Mouse (Mus musculus) natural killer cell, adult 2 months (primary cell): ENCODE data around the gene Dennd1a.

Experiments
- DNase-seq, 2 experiments: peaks; one replicate each; pipeline ENCODE4 v3.0.0; 2022; ENCODE audit warnings: low spot score in 2 of 2

The Dennd1a gene

DNA sequence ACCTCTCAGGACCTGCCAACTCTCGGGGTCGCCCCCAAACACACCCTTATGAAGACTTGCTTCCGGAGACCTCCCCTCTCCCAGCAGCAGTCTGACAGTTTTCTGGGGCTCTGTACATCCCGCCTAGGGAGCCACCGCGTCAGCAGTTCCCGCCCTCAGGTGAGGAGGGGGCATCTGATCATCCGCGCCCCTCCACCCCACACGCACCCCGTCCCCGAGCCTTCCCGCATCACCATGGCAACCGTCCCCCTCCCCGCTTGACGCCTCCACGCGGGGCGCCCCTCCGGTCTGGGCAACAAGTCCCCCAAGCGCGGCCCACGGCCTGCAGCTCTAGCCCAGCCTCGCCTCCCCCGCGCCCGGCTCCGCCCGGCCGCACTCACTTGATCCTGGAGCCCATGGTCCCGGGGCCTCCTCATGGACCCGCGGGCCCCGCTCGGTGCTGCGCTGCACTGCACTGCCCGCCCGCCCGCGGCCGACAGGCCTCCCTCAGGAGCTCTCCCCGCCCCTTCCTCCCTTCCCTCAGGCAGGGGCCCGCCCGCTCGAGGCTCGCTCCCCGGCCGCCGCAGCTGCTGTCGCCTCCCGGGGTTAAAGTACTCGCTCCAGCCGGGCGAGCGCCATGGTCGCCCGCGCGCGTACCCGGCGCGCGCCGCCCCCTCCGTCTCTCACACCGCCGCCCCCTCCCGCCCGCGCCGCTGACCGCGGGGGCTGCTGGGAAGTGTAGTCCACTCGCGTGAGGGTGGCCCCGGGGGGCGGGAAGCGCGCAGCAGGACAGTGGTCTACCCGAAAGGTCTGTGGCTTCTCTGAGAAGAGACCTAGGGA lies at the start of gene Dennd1a:
Gene Dennd1a, minus strand, starts transcription at position 658 of the 819 bp plus-strand sequence.
- DNase-seq: peak; percentile 65 to 79

DNA sequence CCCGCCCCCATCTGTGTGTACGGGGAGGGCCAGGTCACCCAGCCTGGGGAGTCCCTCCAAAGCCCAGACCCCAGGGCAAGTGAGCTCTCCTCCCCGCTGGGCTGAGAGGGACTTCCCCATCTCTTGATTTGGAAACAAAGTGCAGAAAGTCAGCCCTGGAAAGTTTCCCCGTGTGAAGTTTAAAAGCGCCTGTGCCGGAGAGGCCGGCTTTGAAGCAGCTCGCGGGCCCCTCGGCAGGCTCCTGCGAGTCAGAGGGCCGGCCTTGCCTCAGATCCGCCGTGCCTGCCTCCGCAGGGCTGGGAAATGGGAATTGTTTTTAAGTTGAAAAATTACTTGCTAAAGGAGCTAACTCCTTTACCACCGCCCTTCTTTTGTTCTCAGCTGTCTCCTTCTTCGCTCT lies 49.4 kb upstream of the Dennd1a start:
- DNase-seq: no peak

DNA sequence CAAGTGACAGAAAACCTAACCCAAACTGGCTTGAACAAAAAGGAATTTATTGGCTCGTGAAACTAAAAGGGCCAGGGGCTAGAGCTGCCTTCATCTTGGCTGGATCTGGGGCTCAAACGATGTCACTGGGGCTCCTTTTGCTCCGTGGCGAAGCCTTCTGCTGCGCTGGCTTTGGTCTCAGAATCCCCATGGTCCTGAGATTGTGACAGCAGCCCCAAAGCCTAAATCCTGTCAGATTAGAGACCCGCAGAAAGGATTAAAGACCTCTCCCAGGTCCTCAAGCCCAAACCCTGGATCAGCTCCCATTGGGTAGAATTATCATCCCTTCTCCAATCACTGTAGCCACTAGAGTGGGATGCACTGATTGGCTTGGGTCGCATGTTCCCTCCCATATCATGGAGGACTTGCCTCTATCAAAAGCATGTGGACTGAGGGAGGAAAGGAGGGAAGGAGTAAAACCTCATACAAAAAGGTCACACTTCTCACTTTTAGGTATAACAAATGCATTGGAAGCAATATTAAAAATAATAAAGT lies 46.5 kb upstream of the Dennd1a start:
- no peak for DNase-seq

DNA sequence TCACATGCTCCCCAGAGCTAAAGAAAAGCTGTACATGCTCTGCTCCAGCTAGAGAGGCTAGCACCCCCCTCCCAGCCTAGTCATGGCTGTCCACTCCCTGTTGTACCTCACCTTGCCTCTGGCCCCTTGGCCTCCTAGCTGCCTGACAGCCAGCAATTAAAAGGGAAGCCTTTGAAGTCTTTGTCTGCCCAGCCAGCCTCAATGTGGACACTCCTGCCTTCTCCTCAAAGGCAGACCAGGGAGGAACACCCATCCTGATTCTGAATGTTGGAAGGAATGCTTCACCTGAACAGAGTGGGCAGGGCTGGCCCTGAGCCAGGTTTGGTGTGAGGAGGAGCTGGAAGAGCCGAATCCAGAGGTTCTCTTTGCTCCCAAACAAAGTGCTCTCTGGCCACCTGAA lies 39.5 kb upstream of the Dennd1a start:
- no peak for DNase-seq

DNA sequence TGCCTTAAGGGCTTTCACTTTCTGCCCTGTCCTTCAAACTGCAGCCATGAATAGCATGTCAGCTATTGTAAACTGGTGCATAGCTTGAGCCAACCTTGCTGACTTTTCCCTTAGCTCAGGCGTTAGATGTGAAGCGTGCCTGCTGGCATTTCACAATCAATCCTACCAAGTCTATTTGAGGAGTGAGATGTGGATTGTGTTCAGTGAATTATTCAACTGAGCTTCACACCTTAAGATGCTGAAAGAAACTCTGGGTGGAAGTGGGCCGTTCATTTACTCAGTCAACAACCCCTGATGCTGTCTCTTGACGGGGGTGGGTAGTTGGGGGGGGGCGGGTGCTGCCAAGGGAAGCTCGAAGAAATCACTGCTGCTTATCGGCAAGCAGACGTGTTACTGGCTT lies 36.2 kb upstream of the Dennd1a start:
- no peak for DNase-seq

DNA sequence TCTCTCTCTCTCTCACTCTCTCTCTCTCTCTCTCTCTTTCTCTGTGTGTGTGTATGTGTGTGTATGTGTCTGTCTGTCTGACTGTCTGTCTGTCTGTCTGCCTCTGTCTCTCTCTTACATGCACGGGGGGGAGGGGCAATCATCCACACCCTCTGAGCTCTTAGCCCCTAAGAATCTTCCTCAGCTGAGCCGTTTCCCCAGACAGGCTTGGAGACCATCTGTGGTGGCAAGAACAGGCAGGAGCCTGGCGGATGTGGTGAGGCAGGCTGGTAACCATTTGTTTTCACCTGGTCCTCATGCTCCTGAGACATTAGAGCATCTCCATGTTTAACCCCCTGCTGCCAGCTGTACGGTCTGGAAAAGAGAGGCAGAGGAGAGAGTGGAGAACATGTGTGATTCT lies 33.7 kb upstream of the Dennd1a start:
- DNase-seq: no peak

DNA sequence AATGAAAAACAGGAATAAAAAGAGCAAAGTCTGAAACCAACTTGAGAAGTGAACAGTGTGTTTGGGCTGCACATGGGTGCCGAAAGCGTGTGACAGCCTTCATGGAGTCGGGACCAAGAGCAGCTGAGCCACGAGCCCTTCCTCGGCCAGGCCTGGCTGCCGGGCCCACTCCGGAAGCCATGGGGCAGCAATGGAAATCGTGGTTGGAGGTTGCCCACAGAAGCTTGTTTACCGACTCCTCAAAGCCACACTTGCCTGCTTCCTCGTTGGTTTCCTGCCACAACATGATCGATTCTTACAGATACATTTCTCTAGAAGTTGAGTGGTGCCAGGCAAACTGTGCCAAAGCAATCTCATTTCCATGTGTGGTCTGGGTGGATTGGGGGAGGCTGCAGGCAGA lies 31.9 kb upstream of the Dennd1a start:
- DNase-seq: no peak

DNA sequence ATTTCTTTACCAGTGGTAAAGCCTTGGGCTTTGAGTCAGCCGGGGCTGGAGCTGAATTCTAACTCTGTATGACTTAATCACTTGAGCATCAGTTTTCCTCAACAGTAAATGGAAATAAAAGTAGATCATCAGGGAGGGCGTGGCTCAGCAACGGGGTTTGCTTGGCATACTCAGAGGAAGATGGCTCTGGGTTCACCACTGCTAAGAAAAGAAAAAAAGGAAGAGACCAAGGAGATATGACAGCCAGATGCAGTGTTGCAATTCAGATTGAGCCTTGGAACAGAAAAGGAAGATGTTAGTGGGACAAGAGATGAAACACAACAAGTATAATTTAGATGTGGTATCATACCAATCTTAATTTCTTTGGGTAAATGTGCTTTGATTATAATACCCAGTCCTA lies 26.2 kb upstream of the Dennd1a start:
- no peak for DNase-seq

DNA sequence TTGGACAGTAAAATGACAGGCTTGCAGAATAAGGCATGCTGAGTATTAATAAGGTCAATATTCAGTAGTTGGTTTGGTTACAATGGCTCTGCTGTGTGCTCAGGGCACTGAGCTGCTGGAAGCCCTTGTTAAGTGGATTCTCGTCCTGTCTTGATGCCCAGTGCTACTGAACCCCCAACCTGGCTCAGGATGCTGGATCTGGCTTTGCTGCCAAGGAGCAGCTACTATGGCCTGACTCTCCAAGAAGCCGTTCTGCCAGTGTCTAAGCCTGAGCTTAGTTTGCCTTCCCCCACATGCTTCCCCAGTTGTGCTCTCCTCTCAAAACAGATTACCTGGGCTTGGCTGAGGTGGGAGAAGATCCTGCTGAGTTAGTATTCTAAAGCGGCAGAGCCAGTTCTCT lies 25.7 kb upstream of the Dennd1a start:
- no peak for DNase-seq

DNA sequence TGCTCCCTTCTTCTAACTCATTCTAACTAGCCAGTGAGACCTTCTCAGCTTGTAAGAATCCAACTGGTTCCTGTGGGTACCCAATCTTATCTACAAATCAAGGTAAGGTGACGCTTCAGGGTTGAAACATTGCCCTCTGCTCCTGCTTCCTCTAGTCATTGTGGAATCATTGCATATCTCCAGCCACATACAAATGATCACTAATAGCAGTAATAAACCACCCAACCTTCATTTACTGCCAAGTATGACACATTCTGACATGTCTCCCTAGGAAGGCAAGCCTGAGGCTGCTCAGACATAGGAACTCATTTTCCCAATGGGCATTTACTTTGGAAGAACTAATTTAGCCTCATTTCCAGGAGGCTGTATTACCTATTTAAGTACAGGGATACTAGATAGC lies 18.0 kb upstream of the Dennd1a start:
- DNase-seq: no peak

DNA sequence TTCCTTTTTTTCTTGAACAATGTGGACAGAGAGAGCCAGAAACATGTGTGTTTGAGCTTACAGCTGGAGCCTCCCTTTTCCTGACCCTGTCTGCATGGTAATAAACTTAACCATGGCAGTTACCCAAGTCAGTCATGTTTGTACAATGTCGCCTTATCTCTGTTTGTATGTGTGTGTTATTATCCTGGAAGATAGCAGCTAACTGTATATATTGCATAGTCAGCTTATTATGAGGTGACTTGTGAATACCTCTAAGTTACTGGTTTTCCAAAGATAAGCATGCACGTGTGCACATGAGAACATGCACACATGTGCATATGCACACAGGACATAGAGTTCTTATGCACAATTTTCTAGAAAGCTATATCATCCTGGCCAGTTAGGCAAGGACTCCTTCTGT lies 13.8 kb upstream of the Dennd1a start:
- DNase-seq: no peak

DNA sequence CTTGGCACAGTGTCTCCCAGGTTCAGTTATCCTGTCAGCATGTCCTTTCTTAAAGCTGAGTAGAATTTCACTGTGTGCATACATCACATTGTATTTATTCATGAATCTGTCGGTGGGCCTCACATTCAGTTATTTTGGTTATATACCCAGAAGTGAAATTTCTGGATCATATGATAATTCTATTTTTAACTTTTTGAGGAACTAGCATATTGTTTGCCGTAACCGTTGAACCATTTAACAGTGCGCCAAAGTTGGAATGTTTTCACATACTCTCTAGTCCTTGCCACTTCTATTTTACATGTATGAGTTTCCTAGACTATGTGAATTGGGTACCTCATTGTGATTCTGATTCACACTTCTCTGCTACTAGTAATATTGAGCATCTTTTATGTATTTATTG lies 8.7 kb upstream of the Dennd1a start:
- DNase-seq: no peak

DNA sequence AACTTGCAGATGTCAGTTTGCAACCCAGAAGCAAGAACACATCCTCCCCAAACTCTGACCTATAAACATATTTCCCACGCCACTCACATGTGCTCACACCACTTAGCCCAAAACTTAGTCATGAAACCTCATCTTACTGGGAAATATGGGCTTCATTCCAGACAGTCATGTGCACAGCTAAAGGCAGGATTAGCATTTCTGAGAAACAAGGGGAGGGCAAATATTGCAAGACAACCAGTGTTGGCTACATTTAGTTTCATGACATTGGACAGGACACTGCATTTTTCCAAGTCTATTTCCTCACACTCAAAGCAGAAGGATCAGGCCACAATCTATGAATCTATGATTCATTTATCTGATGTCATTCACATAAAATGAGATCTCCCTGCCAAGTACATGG lies 4.3 kb upstream of the Dennd1a start:
- no peak for DNase-seq

DNA sequence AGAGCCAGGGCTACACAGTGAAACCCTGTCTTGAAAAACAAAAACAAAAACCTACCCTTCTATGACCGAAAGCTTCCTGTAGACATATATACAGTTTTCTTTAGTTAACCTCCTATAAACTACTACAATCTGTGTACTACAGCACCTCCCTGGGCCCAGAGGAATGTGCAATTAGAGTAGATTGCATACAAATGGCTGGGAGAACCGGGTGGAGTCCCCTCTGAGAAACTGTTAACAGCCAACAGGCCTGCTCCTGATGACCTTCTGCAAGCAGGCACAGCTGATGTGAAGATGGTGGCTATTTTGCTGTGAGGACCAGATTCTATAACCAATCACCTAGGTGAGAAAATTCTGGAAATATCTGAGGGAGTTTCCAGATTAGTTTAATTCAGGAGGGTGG lies 1.0 kb upstream of the Dennd1a start:
- DNase-seq: no peak

DNA sequence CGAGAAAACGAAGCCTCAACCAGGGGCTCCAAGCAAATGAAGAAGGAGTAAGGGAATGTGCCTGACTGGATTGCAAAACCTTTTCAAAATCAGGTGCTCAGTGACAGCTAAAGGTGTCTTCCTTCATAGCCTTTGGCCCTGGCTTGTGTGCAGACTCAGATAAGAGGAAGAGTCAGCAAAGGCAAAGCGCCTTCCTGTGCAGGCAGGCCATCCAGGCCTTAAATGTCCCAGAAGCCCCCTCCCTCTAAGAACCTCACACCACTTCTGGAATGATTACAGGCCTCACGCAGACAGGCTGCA lies 807 bp downstream of the Dennd1a start:
- no peak for DNase-seq

DNA sequence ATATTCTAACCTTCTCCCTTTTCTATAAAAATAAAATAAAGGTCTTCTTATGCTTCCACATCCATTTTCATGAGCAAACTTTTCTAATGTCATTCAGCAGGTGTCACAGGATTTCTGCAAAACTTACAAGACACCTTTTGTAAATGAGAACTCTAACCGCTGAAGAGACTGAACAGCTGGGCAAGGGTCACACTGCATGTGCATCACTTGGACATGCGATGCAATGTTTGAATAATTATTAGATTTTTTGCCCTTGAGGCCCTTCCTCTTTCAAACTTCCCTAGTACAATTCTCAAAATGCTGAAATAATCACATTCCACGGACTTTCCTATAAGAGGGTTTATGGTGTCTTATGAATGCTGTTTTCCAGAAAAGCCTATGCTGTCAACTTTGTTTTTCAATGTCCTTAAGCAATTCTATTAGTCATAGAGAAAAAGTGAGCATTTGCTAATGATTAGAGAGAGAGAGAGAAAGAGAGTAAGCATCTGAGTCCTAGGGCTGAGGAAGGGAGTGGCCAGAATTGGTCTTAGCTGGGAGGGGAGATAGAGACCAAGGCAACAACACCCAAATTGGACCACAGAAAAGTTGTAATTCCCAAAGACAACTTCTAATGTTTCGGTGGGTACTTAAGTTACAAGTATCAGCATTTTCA lies 1.3 kb downstream of the Dennd1a start:
- no peak for DNase-seq

DNA sequence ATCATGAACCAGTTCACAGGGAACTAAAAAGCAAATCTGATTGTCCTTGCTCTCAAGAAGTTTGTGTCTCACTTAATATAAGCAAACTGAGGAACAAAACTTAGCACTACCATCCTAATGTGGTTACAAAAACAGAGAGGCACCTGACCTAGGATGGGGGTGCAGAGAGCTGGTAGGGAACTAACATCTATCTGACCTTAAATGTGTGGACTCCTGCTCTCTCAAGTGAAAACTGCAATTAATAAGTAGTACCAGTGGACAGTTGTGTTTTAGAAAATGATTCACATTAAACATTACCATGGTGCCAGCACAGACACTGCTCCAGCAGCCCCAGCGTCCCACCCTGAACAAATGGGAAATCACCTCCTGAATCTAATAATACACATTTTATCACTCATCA lies 3.2 kb downstream of the Dennd1a start:
- no peak for DNase-seq

DNA sequence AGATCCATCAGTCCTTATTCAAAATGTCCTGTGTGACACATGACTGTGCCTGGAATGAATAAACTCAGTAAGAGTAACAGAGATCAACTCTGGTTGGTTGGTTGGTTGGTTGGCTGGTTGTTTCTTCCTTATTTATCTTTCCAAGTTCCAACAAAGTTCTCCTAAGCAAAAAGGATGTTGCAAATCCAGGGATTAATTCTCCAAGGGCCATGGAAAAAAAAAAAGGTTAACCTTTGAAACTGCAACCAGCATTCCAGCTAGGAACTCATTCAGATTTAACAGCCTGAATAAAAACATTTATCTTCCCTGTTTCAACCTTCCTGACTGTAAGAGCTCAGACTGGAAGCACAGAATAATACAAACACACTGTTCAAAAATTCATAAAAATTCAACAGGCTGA lies 6.8 kb downstream of the Dennd1a start:
- no peak for DNase-seq

DNA sequence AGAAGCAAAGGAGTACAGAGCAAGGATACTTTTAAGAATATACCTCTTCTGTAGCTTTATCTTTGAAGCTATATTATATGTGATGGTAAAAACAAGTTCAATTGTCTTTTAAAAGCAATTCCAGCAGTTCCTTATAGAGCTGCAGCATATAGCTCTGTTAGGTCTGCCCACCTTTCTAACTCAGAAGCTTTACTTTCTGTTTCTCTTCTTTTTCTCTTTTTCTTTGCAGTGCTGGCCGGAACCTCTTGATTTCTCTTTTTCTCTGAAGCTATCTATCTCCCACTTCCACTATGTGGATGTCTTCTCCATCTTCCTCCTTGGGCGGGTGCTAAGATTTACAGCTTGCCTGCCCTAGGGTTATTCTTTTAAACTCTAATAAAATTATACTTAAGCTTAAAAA lies 12.2 kb downstream of the Dennd1a start:
- no peak for DNase-seq

DNA sequence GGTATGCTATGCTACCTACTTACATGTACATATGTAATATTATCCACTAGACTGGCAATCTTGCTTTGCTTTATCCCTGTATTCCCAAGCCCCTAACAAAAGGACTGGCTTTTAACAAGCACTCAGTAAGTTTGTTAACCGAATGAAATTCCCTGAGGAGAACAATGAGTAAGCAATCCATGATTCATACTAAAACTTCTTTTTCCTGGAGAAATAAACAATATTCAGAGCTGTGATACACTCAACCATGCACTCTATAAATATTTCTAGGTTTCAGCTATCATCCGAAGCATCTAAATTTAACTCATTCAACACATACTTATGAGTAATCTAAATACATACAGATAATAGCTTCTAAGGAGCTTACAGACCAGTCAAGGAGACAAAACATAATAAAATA lies 23.5 kb downstream of the Dennd1a start:
- DNase-seq: no peak

DNA sequence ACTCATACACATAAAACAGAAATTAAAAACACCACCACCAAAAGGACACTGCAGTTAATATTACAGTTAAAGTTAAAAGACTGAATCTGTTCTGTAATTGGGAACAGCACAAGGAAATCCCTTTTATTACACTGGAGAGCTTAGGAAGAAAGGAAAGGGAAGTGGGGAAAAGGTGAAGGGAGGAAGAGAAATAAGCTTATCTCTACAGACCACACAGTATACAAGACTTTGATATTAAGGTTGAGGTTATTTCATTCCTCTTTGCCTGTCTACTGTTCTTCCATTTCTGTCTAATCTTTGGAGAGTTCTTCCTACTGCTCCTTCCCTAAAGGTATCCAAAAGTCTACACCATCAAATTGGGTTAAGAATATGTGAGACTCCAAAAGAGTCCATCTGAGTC lies 28.1 kb downstream of the Dennd1a start:
- no peak for DNase-seq

DNA sequence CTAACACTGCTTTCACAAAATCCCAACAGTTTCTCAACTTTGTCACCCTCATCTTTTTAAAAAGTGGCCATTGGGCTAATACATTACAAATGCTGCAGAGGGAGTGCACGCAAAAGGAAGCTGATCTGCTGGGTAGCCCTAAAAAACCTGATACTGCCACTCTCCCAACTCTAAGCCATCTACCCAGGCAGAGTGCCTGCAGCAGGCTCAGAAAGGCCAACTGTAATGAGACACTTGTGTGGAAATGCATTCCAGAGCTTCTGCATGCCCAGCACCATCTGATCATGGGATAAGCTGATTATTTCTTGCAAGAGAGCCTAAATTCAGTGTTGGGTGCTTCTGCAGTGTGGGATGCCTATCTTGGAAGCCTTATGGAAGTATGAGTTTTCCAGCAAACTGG lies 49.6 kb downstream of the Dennd1a start:
- DNase-seq: no peak

DNA sequence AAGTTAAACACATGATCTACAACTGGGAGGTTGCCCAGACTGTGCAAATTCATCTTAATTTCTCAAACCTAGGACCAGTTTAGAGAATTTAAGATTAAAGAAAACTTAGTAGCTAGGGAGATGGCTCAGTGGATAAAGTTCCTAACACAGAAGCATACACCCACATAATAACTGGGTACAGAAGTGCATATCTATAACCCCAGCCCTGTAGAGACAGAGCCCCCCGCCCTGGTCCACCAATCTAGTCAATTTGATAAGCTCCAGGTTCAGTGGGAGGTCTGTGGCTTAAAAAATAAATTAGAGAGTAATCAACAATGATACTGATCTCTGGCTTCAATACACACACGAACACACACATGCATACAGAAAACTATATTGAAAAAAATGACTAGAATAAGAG lies 51.6 kb downstream of the Dennd1a start:
- no peak for DNase-seq

DNA sequence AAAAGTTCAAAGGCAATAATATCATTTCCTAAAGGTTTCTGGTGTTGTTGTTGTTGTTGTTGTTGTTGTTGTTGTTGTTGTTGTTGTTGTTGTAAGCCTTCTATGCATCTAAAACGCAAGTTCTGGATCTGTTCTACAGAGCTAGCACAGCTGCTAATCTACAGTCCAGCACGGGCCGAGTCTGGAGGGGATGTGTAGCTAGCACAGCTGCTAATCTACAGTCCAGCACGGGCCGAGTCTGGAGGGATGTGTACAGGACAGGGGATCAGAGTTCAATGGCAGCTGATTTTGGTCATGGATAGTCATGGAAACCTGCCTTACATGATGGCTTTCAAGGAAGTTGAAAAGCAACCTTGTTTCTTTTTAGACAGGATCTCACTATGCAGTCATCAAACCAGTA lies 57.3 kb downstream of the Dennd1a start:
- DNase-seq: no peak
